Mouse (Mus musculus) CH12.LX (cell line): Measurements from ENCODE around the gene Gm20388.

Experiments
- IRF4 ChIP-seq: IDR thresholded peaks from 2 replicates; pipeline ENCODE4 v1.6.1; 2014; ENCODE audit warnings: low read depth, mild to moderate bottlenecking, inconsistent platforms, low read length, improper control_type of control experiment
- MAX ChIP-seq: IDR thresholded peaks from 2 replicates; pipeline ENCODE4 v1.6.1; 2011; ENCODE audit warnings: low read length, improper control_type of control experiment
- ZKSCAN1 ChIP-seq: IDR thresholded peaks from 2 replicates; pipeline ENCODE4 v1.6.1; 2012; ENCODE audit warnings: low read depth, inconsistent platforms, low read length, improper control_type of control experiment, borderline replicate concordance

DNA sequence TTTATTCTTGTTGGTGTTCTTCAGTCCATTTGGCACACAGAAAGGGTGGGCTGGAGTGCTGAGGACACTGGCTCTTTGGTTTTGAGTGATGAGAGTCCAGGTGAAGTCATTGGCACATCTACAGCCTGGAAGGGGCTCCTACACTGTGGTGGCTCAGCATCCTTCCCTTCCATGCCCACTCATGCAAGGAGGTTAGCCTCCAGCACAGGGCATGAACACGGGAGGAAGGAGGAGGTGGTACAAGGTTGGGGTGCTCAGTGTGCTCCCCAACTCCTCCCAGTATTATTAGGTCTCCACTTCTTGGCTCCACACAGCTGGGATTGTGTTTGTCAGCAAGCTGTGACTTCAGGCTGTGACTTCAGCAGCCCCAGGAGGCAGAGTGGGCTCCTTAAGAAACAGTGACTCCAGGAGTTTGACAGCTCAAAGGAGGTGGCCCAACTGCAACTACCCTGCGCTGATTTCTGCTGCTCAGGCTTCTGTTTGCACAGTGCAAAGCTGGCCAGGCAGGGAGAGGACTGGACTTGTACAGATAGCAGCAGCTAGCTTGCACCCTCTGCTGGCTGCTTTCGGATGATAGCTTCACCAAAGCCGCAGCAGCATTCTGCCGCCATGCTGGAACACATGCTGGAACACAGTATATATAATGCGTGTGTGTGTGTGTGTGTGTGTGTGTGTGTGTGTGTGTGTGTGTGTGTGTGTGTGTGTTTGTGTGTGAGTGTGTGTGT, 3873.0 kb downstream of the Gm20388 start:
- TF ChIP-seq MAX = peak; percentile 29; the same call in 1 of the 2 replicates
- TF ChIP-seq IRF4 = no peak
- no peak for TF ChIP-seq ZKSCAN1
